Mouse (Mus musculus): ENCODE measurements around the gene Hdac11. TPM values are rescaled to one million over a fixed set of nuclear protein-coding genes. Genes with fewer than 3 reads are reported as not detected.

Gene Hdac11
- 6.1 and 7.1 TPM in 2 replicates for polyA plus RNA-seq (2011; ENCODE audit: insufficient read depth, insufficient read length, low read depth, missing spikeins)

DNA sequence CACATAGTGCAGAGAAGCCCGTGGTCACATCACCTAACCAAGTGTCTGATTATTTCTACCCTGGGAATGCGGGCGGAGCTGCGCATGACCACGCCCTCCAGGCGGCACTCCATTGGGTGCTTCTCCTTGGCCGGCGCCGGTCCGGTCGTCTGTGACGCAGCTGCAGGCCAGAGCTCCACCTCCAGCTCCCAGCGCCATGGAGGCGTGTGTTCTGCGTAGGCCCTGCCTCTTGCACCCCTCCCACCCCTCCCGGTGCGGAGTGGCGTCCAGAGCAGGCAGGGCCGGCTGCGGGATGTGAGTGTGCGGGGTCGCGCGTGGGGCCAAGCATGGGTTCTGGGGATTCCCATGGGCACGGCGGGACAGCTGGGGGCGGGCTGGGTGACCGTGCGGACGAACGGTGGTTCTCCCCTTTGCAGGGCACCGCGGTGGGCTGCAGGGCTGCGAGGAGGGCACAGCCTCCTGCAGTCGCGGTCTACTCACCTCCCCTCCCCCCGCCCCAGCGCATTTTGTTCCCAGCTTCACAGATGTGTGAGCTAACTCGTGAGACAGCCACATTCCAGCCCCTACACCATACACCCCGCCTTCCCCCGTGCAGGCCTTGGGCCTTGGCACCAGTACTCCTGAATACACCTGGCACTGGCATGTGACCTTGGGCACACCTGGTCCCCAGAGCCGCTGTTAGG lies at the start of gene Hdac11:
Gene Hdac11 (plus strand): TSS at position 112 of the 683 bp plus-strand sequence.
- Histone ChIP-seq H3K4me3 (ENCODE audit: low read depth, low read length) (peak within 1 kb of the TSS; percentile 75), H3K36me3 (ENCODE audit: control insufficient read depth, insufficient read depth, low read length, poor library complexity, severe bottlenecking) (no peaks in the 10 kb centered on the region), H3K4me1 (ENCODE audit: control insufficient read depth, insufficient read depth, low read length) (no peaks in the 10 kb centered on the region), H3K27me3 (ENCODE audit: control insufficient read depth, insufficient read depth, low read length, poor library complexity, severe bottlenecking) (no peaks in the 10 kb centered on the region), H3K27ac (ENCODE audit: insufficient read depth, low read length) (no peak within 1 kb of the TSS), H3K9ac (ENCODE audit: low read depth, poor library complexity, severe bottlenecking) (peak within 1 kb of the TSS; percentile 35), H3K9me3 (replicated peaks; ENCODE audit: control insufficient read depth, insufficient read depth, low read length, poor library complexity, severe bottlenecking) (no peaks in the 10 kb centered on the region)
- TF ChIP-seq EP300 (IDR thresholded peaks at IDR 0.05; ENCODE audit: insufficient read depth, low read depth, low read length) (no peak), CTCF (IDR thresholded peaks at IDR 0.05; ENCODE audit: low read depth, low read length) (no peak), POLR2A (IDR thresholded peaks at IDR 0.05; ENCODE audit: insufficient read depth, low read length) (no peak)

DNA sequence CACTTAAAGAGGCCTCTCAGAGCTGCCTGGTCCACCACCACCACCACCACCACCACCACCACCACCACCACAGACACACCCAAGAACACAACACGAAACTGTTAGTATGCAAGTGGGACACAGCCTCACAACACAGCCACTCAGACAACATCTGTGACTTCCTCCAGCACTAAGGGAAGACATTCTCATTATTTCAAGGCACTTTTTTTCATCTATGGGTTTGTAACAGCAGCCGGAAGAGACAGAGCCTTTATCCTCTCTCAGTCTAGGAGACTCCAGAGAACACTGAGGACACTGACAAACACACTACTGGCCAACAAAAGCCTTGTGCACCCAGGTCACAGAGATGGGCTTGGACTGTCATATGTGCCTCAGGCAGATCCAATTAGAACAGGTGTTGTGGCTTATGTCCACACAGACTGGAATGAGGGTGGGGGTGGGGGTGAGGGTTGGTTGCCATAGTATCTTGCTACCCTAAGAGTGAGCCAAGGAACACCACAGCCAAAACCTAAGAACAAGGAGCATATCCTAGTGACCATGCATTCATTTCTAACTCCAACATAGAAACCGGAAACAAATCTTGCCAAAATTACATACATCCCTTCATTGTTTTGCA lies 48.1 kb upstream of the Hdac11 start:
- Histone ChIP-seq H3K27ac (ENCODE audit: insufficient read depth, low read length) (no peak overlapping the region), H3K36me3 (ENCODE audit: control insufficient read depth, insufficient read depth, low read length, poor library complexity, severe bottlenecking) (no peaks in the 10 kb centered on the region), H3K9me3 (replicated peaks; ENCODE audit: control insufficient read depth, insufficient read depth, low read length, poor library complexity, severe bottlenecking) (no peaks in the 10 kb centered on the region), H3K27me3 (ENCODE audit: control insufficient read depth, insufficient read depth, low read length, poor library complexity, severe bottlenecking) (no peaks in the 10 kb centered on the region), H3K4me3 (ENCODE audit: low read depth, low read length) (no peak overlapping the region), H3K9ac (ENCODE audit: low read depth, poor library complexity, severe bottlenecking) (no peak overlapping the region), H3K4me1 (ENCODE audit: control insufficient read depth, insufficient read depth, low read length) (no peaks in the 10 kb centered on the region)
- TF ChIP-seq POLR2A (IDR thresholded peaks at IDR 0.05; ENCODE audit: insufficient read depth, low read length) (no peak), CTCF (IDR thresholded peaks at IDR 0.05; ENCODE audit: low read depth, low read length) (no peak), EP300 (IDR thresholded peaks at IDR 0.05; ENCODE audit: insufficient read depth, low read depth, low read length) (no peak)

GRCm38 (mm10) chr6:91108917-91109450 lies 47.5 kb upstream of the Hdac11 start:
- Histone ChIP-seq H3K36me3 (ENCODE audit: control insufficient read depth, insufficient read depth, low read length, poor library complexity, severe bottlenecking) (no peaks in the 10 kb centered on the region), H3K9ac (ENCODE audit: low read depth, poor library complexity, severe bottlenecking) (no peak overlapping the region), H3K9me3 (replicated peaks; ENCODE audit: control insufficient read depth, insufficient read depth, low read length, poor library complexity, severe bottlenecking) (no peaks in the 10 kb centered on the region), H3K27ac (ENCODE audit: insufficient read depth, low read length) (no peak overlapping the region), H3K4me3 (ENCODE audit: low read depth, low read length) (no peak overlapping the region), H3K4me1 (ENCODE audit: control insufficient read depth, insufficient read depth, low read length) (no peaks in the 10 kb centered on the region), H3K27me3 (ENCODE audit: control insufficient read depth, insufficient read depth, low read length, poor library complexity, severe bottlenecking) (no peaks in the 10 kb centered on the region)
- TF ChIP-seq EP300 (IDR thresholded peaks at IDR 0.05; ENCODE audit: insufficient read depth, low read depth, low read length), result no peak
- no peak for TF ChIP-seq POLR2A (IDR thresholded peaks at IDR 0.05; ENCODE audit: insufficient read depth, low read length)

DNA sequence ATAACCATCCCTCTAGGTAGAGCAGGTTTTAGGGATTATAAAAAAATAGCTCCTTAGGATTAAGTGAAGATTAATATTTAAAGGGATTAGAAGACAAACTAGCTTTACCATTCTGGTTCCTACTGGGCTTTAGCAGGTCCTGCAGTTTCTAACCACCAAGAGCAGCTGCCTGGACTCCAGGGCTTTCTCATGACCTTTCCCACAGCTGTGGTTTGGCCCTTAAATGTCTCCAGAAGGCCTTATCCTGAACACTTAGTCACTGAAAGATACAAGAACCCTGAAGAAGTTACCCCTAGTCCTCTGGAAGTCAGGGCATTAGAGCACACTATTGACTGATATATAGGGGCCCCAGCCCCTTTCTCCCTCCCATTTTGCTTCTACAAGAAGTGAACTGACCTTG lies 47.0 kb upstream of the Hdac11 start:
- TF ChIP-seq EP300 (IDR thresholded peaks at IDR 0.05; ENCODE audit: insufficient read depth, low read depth, low read length) (no peak), POLR2A (IDR thresholded peaks at IDR 0.05; ENCODE audit: insufficient read depth, low read length) (no peak), CTCF (IDR thresholded peaks at IDR 0.05; ENCODE audit: low read depth, low read length) (no peak)
- Histone ChIP-seq H3K36me3 (ENCODE audit: control insufficient read depth, insufficient read depth, low read length, poor library complexity, severe bottlenecking) (no peaks in the 10 kb centered on the region), H3K4me3 (ENCODE audit: low read depth, low read length) (no peak overlapping the region), H3K9me3 (replicated peaks; ENCODE audit: control insufficient read depth, insufficient read depth, low read length, poor library complexity, severe bottlenecking) (no peaks in the 10 kb centered on the region), H3K4me1 (ENCODE audit: control insufficient read depth, insufficient read depth, low read length) (no peaks in the 10 kb centered on the region), H3K9ac (ENCODE audit: low read depth, poor library complexity, severe bottlenecking) (no peak overlapping the region), H3K27me3 (ENCODE audit: control insufficient read depth, insufficient read depth, low read length, poor library complexity, severe bottlenecking) (no peaks in the 10 kb centered on the region), H3K27ac (ENCODE audit: insufficient read depth, low read length) (no peak overlapping the region)

- H3K4me1 ChIP-seq (ENCODE audit: control insufficient read depth, insufficient read depth, low read length), result no peaks in the 10 kb centered on the region
- no peak overlapping the region for H3K27ac ChIP-seq (ENCODE audit: insufficient read depth, low read length)
- H3K9me3 ChIP-seq (replicated peaks; ENCODE audit: control insufficient read depth, insufficient read depth, low read length, poor library complexity, severe bottlenecking), result no peaks in the 10 kb centered on the region
- H3K36me3 ChIP-seq (ENCODE audit: control insufficient read depth, insufficient read depth, low read length, poor library complexity, severe bottlenecking), result no peaks in the 10 kb centered on the region
- no peak overlapping the region for H3K4me3 ChIP-seq (ENCODE audit: low read depth, low read length)
- no peaks in the 10 kb centered on the region for H3K27me3 ChIP-seq (ENCODE audit: control insufficient read depth, insufficient read depth, low read length, poor library complexity, severe bottlenecking)
- TF ChIP-seq CTCF (IDR thresholded peaks at IDR 0.05; ENCODE audit: low read depth, low read length) (no peak), POLR2A (IDR thresholded peaks at IDR 0.05; ENCODE audit: insufficient read depth, low read length) (no peak), EP300 (IDR thresholded peaks at IDR 0.05; ENCODE audit: insufficient read depth, low read depth, low read length) (no peak)
- no peak overlapping the region for H3K9ac ChIP-seq (ENCODE audit: low read depth, poor library complexity, severe bottlenecking)
These were observed 46.0 kb upstream of the Hdac11 start for GRCm38 (mm10) chr6:91110323-91111020.
